Mouse (Mus musculus) embryo, embryonic 10.5 days (tissue): ENCODE data around the gene Cux2.

ENCODE experiments used
- DNase-seq: peaks from one replicate; pipeline ENCODE4 v3.0.0-alpha.2; 2015; ENCODE audit warnings: low spot score

Gene Cux2

GRCm38 (mm10) chr5:122059060-122060017, 9.4 kb upstream of the Cux2 start:
- peak; percentile 90 for DNase-seq

DNA sequence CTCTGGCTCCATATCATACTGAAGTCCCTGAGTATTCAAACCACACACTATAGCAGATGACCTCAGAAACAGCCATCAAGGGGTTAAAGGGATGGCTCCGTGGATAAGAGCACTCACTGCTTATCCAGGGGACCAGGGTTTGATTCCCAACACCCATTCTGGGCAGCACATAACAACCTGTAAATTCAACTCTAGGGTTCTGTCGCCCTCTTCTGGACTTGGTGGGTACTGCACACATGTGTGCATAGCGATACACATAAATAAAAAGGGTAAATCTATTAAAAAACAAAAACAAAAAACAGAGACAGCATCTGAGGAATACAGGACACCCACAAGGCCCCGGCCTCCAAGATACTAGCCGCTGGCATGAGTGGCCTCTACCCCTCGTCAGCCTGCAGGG, 7.7 kb upstream of the Cux2 start:
- peak; percentile 32 for DNase-seq

DNA sequence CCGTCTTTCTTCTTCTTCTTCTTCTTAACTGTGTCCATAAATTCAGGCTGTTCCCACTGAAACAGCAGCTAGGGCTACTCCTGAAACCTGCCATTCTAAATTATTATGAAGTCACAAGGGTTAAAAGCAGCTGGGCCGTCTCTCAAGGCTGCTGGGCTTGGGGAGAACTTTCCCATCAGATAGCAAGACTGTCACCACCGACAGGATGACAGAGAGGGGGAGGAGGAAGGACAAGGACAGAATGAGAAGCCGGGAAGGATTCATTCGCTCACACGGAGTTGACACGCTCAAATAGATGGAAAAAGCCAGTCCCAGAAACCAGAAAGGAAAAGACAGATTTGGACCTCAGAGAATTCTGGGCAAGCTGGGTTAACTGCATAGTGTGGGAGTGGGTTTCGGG, 6.7 kb upstream of the Cux2 start:
- no peak for DNase-seq

- peak; percentile 79 for DNase-seq
These were observed 4.4 kb upstream of the Cux2 start for GRCm38 (mm10) chr5:122054130-122054843.

- no peak for DNase-seq
These were observed 3.7 kb upstream of the Cux2 start for GRCm38 (mm10) chr5:122053587-122053986.

GRCm38 (mm10) chr5:122050832-122051105, 867 bp upstream of the Cux2 start:
- DNase-seq, result peak; percentile 50

- DNase-seq, result peak; percentile 62
These were observed 262 bp downstream of the Cux2 start for GRCm38 (mm10) chr5:122049664-122050016.

GRCm38 (mm10) chr5:122048686-122049663, 927 bp downstream of the Cux2 start:
- peak; percentile 55 for DNase-seq

GRCm38 (mm10) chr5:122048252-122048651, 1.6 kb downstream of the Cux2 start:
- DNase-seq, result peak; percentile 35

DNA sequence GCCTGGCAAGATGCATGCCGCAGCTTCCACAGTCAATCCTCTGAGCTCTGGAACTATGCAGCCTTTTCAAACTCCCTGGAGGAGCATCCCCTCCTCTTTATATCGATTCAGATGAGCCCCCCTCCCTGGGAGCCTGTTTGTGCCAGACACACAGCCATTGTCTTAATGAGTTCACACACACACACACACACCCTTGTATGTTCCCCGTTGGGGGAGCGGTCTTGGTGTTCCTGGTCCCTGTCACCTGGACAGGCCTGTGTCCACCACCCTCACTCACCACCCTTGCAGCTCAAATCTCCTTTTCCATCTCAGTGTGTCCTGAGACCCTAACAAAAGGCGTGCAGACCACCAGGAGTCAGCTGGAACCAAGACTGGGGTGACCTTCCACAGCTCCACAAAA, 2.1 kb downstream of the Cux2 start:
- no peak for DNase-seq

DNA sequence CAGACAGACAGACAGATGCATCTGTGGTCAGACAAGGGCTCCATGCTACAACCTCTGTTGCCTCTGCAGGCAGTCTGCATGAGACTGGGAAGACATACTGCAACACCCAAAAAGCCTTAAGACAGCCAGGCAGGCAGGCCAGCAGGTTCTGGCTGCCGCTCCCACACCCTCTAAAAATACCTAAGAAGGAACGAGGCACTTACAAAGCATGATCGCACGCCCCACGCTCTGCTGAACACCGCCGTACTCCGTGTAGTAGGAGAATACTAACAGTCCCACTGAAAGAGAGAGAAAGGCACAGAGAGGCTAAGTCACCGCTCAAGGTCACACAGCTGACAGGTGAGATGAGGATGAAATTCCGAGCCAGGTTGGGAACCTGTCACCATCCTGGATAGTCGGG, 6.3 kb downstream of the Cux2 start:
- no peak for DNase-seq

DNA sequence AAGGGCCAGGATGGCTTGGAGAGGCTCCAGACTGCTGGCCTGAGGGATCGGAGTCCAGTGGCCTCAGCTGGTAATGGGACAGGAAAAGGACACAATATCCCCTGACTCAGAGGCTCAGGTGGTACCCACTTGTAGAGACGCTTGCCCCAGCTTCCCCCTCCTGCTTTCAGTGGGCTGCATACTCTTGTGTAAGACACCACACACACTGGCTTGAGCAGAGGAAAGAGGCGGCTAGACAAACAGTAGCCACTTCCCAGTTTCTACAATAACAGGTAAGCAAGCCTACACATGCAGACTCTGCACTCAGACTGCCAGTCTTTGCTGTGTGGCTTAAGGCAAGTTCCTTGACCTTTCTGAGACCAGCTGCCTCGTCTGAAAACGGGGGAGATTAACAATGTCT, 14.6 kb downstream of the Cux2 start:
- DNase-seq, result no peak

- DNase-seq, result no peak
These were observed 16.8 kb downstream of the Cux2 start for GRCm38 (mm10) chr5:122033167-122033478.

DNA sequence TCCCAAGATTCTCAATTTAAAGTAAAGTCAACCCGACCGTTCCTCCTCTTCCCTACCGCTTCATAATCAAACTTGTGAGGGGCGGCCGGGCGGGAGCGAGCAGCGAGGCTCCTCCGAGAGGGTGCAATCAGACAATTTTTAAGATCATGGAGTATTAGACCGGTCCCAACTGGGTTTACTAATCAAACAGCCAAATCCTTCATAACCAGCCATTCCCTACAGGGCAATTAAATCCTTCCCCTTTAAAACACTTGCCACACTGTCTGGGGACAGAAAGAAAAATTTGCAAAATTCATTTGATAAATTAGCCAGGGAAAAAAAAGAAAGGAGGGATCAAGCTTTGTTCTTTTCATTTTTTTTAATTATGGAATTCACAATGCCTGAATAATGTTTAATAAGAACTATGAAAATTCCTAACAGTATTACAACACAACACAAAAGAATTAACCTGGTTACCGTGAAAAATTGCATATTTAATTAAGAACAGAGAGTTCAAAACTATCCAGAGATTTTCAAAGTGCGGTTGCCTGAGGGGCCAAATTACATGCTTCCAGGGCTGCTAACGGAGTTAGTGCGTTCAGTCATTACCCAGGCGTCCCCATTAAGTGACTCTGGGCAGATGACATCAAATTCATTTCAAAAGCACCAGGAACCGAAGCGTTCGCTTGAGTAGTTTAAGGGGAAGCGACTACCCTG, 17.3 kb downstream of the Cux2 start:
- peak; percentile 16 for DNase-seq

DNA sequence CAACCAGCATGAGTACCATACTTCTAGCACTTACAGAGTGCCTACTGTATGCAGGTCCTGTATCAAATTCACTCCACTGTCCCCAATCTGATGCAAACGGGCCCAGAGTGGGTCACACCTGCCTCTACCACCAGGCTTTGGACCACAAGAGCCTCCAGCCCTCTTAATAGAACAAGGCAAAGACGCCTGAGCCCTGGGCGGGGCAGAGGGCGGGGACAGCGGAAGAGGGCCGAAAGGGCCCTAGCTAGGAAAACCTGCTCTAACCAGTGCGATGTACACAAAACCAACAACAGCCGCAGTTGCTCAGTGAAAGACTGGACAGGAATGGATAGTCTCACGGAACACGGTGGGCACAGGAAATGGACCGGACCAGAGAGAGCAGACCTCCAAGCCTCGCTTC, 18.8 kb downstream of the Cux2 start:
- DNase-seq, result no peak

DNA sequence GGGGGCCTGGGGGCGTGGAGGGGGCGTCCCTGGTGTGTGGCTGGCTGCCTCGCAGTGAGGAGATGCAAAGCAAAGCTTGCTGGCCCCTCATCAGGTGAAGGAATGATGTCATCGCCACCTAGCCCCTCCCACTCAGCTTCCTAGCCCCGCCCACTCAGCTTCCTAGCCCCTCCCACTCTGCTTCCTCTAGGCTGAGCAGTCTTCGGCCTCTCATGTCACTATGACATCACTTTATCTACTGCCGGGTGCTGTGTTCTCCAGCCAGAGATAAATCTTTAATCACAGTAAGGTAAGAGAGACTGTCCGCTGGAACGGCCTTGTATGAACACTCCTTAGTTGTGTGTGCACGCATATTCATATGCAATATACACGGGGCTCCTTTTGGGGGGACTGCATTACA, 19.3 kb downstream of the Cux2 start:
- no peak for DNase-seq

DNA sequence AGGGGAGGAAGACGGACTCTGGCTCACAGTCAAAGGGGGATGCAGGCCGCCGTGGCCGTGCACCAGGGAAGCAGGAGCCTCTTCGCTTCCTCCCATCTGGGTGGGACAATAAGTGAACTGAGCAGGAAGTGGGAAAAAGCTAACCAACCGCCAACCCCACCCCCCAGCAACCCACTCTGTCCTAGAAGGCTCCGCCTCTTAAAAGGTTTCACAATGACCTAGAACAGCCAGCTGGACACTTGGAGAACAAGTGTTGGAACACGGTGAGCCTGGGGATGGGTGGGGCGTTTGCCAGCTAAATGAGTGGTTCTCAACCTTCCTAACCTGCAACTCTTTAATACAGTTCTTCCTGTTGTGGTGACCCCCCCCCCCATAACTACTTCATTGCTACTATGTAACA, 23.1 kb downstream of the Cux2 start:
- DNase-seq, result no peak

GRCm38 (mm10) chr5:122026284-122026683, 23.6 kb downstream of the Cux2 start:
- DNase-seq, result no peak

- no peak for DNase-seq
These were observed 24.8 kb downstream of the Cux2 start for GRCm38 (mm10) chr5:122025117-122025516.

GRCm38 (mm10) chr5:122019288-122019687, 30.6 kb downstream of the Cux2 start:
- no peak for DNase-seq

DNA sequence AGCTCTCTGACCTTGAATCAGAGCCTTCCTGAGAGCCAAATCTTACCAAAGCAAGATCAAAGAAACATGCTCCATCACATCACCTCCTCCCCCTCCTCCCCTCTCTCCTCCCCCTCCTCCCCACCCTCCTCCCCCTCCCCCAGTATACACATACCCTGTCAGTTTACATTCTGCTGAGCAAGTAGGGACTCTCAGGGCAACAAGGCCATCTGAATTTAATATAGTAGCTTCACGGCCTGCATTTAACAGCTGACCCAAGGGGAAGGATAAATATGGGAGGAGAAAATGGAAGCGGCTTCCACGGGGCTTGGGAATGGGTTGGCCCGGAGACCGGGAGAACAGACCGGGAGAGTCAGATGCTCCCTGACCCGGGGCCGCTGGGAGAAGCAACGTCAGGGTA, 32.1 kb downstream of the Cux2 start:
- peak; percentile 27 for DNase-seq

- peak; percentile 36 for DNase-seq
These were observed 32.6 kb downstream of the Cux2 start for GRCm38 (mm10) chr5:122017269-122017668.
